Mouse (Mus musculus): ENCODE results near the gene Rita1. TPM values are rescaled to one million over a fixed set of nuclear protein-coding genes. Genes with fewer than 3 reads are reported as not detected.
A peak's percentile ranks its signal among the peaks of the same experiment; 100 is the strongest.

Gene Rita1
- total and polyA plus RNA-seq, 3 experiments = 14.2 to 16.0 (median 15.3) TPM

- H3K27me3 ChIP-seq (ENCODE audit: control insufficient read depth, insufficient read depth, low read length) = no peaks in the 10 kb centered on the region
- TF ChIP-seq CTCF (IDR thresholded peaks at IDR 0.05) (no peak), POLR2A (IDR thresholded peaks at IDR 0.05; ENCODE audit: insufficient read depth, low read depth, low read length) (no peak)
- H3K4me3 ChIP-seq = no peak overlapping the region
- H3K4me1 ChIP-seq (ENCODE audit: control insufficient read depth, insufficient read depth, low read length) = peaks cover 16% of the 10 kb centered on the region
- DNase-seq = no peak
- no peak overlapping the region for H3K27ac ChIP-seq
- WGBS = 76% methylated on average over 15 of the region's 15 CpGs
- intact Hi-C loops (cut with DNase I) = no loop called here
- H3K79me2 ChIP-seq (replicated peaks; ENCODE audit: control insufficient read depth, insufficient read depth, low read length) = no peaks in the 10 kb centered on the region
- no peak overlapping the region for H3K9ac ChIP-seq (ENCODE audit: low read depth, low read length)
- H3K36me3 ChIP-seq (ENCODE audit: control insufficient read depth, insufficient read depth, low read length) = no peaks in the 10 kb centered on the region
Observed at GRCm38 (mm10) chr5:120584968-120585367, 27.4 kb downstream of the Rita1 start.

DNA sequence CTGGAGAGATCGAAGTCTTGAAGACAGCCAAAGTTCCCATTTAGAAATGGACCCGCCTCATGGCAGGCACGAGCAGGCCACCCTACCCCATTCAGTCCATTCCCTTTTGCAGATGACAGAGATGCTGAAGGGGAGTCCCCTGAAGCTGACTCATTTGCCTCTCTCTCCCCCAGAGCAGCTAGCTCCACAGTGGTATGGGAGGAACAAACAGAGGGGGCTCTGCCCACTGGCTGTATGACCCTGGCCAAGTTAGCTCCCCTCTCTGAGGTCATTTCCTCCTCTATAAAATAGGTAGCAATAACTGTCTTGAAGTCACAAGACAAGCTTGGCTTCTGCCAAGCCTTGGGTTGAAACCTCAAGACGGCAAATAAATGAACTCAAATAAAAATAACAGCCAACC, 28.9 kb downstream of the Rita1 start:
- 64% methylated on average over 4 of the region's 4 CpGs for WGBS
- no peak for TF ChIP-seq CTCF (IDR thresholded peaks at IDR 0.05)
- no peak for TF ChIP-seq EP300 (IDR thresholded peaks at IDR 0.05; ENCODE audit: insufficient read depth, low read depth, low read length)
- no peak for TF ChIP-seq POLR2A (IDR thresholded peaks at IDR 0.05; ENCODE audit: insufficient read depth, low read depth, low read length)
- intact Hi-C loops (cut with DNase I) = loop anchor here (2.0 kb wide), 1 partner anchor 17 kb away; no protein-coding TSS in a partner anchor
- no peak for DNase-seq
- no peaks in the 10 kb centered on the region for H3K27me3 ChIP-seq (ENCODE audit: control insufficient read depth, insufficient read depth, low read length)
- H3K36me3 ChIP-seq (ENCODE audit: control insufficient read depth, insufficient read depth, low read length) = no peaks in the 10 kb centered on the region
- peaks cover 21% of the 10 kb centered on the region for H3K4me1 ChIP-seq (ENCODE audit: control insufficient read depth, insufficient read depth, low read length)
- H3K79me2 ChIP-seq (replicated peaks; ENCODE audit: control insufficient read depth, insufficient read depth, low read length) = no peaks in the 10 kb centered on the region
- no peak overlapping the region; the same call in 1 of the 2 replicates for H3K27ac ChIP-seq
- H3K4me3 ChIP-seq = no peak overlapping the region
- no peak overlapping the region for H3K9ac ChIP-seq (ENCODE audit: low read depth, low read length)

GRCm38 (mm10) chr5:120582002-120582401, 30.4 kb downstream of the Rita1 start:
- H3K4me1 ChIP-seq (ENCODE audit: control insufficient read depth, insufficient read depth, low read length) = peaks cover 20% of the 10 kb centered on the region
- H3K9ac ChIP-seq (ENCODE audit: low read depth, low read length) = no peak overlapping the region
- H3K27me3 ChIP-seq (ENCODE audit: control insufficient read depth, insufficient read depth, low read length) = no peaks in the 10 kb centered on the region
- intact Hi-C loops (cut with DNase I) = loop anchor here (2.0 kb wide), 1 partner anchor 15 kb away; no protein-coding TSS in a partner anchor
- TF ChIP-seq EP300 (IDR thresholded peaks at IDR 0.05; ENCODE audit: insufficient read depth, low read depth, low read length) = 0 out of 2 replicates have a peak, but pooled peaks have one; percentile 4
- TF ChIP-seq POLR2A (IDR thresholded peaks at IDR 0.05; ENCODE audit: insufficient read depth, low read depth, low read length) = no peak
- no peak overlapping the region for H3K4me3 ChIP-seq
- 43% methylated on average over 9 of the region's 9 CpGs for WGBS
- no peaks in the 10 kb centered on the region for H3K79me2 ChIP-seq (replicated peaks; ENCODE audit: control insufficient read depth, insufficient read depth, low read length)
- H3K36me3 ChIP-seq (ENCODE audit: control insufficient read depth, insufficient read depth, low read length) = no peaks in the 10 kb centered on the region
- H3K27ac ChIP-seq = peak overlapping the region; percentile 73
- DNase-seq = peak; percentile 22 to 45

GRCm38 (mm10) chr5:120579898-120580626, 32.3 kb downstream of the Rita1 start:
- no peak for TF ChIP-seq EP300 (IDR thresholded peaks at IDR 0.05; ENCODE audit: insufficient read depth, low read depth, low read length)
- TF ChIP-seq POLR2A (IDR thresholded peaks at IDR 0.05; ENCODE audit: insufficient read depth, low read depth, low read length) = no peak
- no peak for TF ChIP-seq CTCF (IDR thresholded peaks at IDR 0.05)
- Histone ChIP-seq H3K9ac (ENCODE audit: low read depth, low read length) (no peak overlapping the region), H3K4me3 (no peak overlapping the region), H3K36me3 (ENCODE audit: control insufficient read depth, insufficient read depth, low read length) (no peaks in the 10 kb centered on the region), H3K4me1 (ENCODE audit: control insufficient read depth, insufficient read depth, low read length) (peaks cover 15% of the 10 kb centered on the region), H3K27me3 (ENCODE audit: control insufficient read depth, insufficient read depth, low read length) (no peaks in the 10 kb centered on the region), H3K79me2 (replicated peaks; ENCODE audit: control insufficient read depth, insufficient read depth, low read length) (no peaks in the 10 kb centered on the region), H3K27ac (peak overlapping the region; percentile 75)
- WGBS = 89% methylated on average over 26 of the region's 26 CpGs
- DNase-seq = no peak
- intact Hi-C loops (cut with DNase I) = no loop called here

DNA sequence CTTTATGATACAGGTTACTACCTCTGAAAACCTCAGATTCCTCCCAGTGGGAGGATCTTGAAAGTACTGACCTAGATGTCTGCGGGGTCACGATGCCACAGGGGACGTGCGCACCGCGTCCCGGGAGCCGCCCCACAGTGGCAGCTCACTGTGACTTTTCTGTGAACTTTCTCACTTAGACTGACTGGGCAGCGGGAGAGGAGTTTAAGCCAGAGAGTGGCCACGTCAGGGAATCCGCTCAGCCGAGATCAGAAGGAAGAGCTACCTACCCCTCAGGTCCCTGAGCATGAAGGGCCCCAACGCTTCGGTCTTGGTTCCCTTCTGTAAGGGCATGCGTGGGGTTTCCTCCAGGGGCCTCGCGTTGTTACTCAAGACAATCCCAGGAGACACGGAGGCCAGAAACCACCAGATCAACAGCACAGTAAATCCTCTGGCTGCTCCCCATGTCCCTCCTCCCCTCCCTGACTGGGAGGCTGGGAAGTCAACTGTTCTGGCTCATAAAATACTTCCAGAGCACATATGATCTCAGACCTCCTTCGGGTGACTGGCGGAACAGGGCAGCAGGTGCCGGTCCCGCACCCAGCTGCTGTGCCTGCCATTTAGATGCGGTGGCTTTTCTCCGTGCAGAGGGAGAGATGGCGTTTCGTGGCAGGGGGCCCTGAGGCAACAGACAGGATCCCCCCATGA, 33.0 kb downstream of the Rita1 start:
- TF ChIP-seq EP300 (IDR thresholded peaks at IDR 0.05; ENCODE audit: insufficient read depth, low read depth, low read length) = no peak
- TF ChIP-seq POLR2A (IDR thresholded peaks at IDR 0.05; ENCODE audit: insufficient read depth, low read depth, low read length) = no peak
- no peak for TF ChIP-seq CTCF (IDR thresholded peaks at IDR 0.05)
- Histone ChIP-seq H3K4me1 (ENCODE audit: control insufficient read depth, insufficient read depth, low read length) (peaks cover 17% of the 10 kb centered on the region), H3K36me3 (ENCODE audit: control insufficient read depth, insufficient read depth, low read length) (no peaks in the 10 kb centered on the region), H3K9ac (ENCODE audit: low read depth, low read length) (no peak overlapping the region), H3K27ac (peak overlapping the region; percentile 75), H3K4me3 (no peak overlapping the region; the same call in 1 of the 2 replicates), H3K79me2 (replicated peaks; ENCODE audit: control insufficient read depth, insufficient read depth, low read length) (no peaks in the 10 kb centered on the region), H3K27me3 (ENCODE audit: control insufficient read depth, insufficient read depth, low read length) (no peaks in the 10 kb centered on the region)
- 40% methylated on average over 26 of the region's 26 CpGs for WGBS
- intact Hi-C loops (cut with DNase I) = no loop called here
- peak; percentile 75 to 82 for DNase-seq

Measured in heart, adult 2 months (tissue).